Mouse (Mus musculus): ENCODE data around the gene Cpsf7.

- TF ChIP-seq POLR2A (IDR thresholded peaks at IDR 0.05; ENCODE audit: low read depth, low read length) (no peak), CTCF (IDR thresholded peaks at IDR 0.05; ENCODE audit: borderline replicate concordance, insufficient read depth, low read length) (no peak)
These were observed 58.6 kb downstream of the Cpsf7 start for GRCm38 (mm10) chr19:10583550-10584146.
